Mouse (Mus musculus) limb, embryonic 10.5 days (tissue): ENCODE measurements around the gene Rps6kb1. TPM values are rescaled to one million over a fixed set of nuclear protein-coding genes. Genes with fewer than 3 reads are reported as not detected.
"Not testable (repeated sequence)": the region's sequence is repeated elsewhere in the genome, so short reads cannot be mapped to it uniquely, and the experiment has no call there.

Source experiments
- DNase-seq: peaks from one replicate; pipeline ENCODE4 v3.0.0-alpha.2; 2017; ENCODE audit warnings: low spot score
- H3K27ac ChIP-seq: fragments of 300-500 bp; sonication (generic); 2 replicates; pipeline ENCODE4 v1.5.1; 2016; ENCODE audit warnings: mild to moderate bottlenecking
- H3K27me3 ChIP-seq: fragments of 300-500 bp; sonication (generic); 2 replicates; pipeline ENCODE4 v1.6.1; 2016; ENCODE audit warnings: low read depth, mild to moderate bottlenecking; ENCODE audit not compliant: poor library complexity, severe bottlenecking
- H3K36me3 ChIP-seq: fragments of 300-500 bp; sonication (generic); 2 replicates; pipeline ENCODE4 v1.6.1; 2016; ENCODE audit warnings: mild to moderate bottlenecking, moderate library complexity
- H3K4me1 ChIP-seq: fragments of 300-500 bp; sonication (generic); 2 replicates; pipeline ENCODE4 v1.6.1; 2016
- H3K4me3 ChIP-seq: fragments of 300-500 bp; sonication (generic); 2 replicates; pipeline ENCODE4 v1.5.1; 2016; ENCODE audit warnings: mild to moderate bottlenecking, moderate library complexity
- H3K9me3 ChIP-seq: fragments of 300-500 bp; sonication (generic); replicated peaks from 2 replicates; pipeline ENCODE4 v1.6.1; 2016; ENCODE audit warnings: mild to moderate bottlenecking
- WGBS: fragments of 180-500 bp; shearing (Covaris S2); methylation state at CpG from one replicate; pipeline ENCODE4 v1.1.7; 2016; 5-methylcytosine and 5-hydroxymethylcytosine counted together
- polyA plus RNA-seq: library from polyadenylated mRNA; unstranded; fragments of >200 nt; fragmentation: Nextera tagmentation; extraction: Ambion mirVana; gene quantifications from 2 replicates; pipeline ENCODE4 v1.2.1, GENCODE M21; 2016

The Rps6kb1 gene
- polyA plus RNA-seq, 1 experiment from 2014 or later = 64.3 TPM

- WGBS = 97% methylated on average over 1 of the region's 1 CpGs
- H3K4me1 ChIP-seq = peaks cover 20% of the 10 kb centered on the region
- peaks cover 24% of the 10 kb centered on the region for H3K36me3 ChIP-seq
- H3K9me3 ChIP-seq = no peaks in the 10 kb centered on the region
- no peak overlapping the region for H3K4me3 ChIP-seq
- DNase-seq = no peak
- no peaks in the 10 kb centered on the region for H3K27me3 ChIP-seq
- H3K27ac ChIP-seq = no peak overlapping the region
Measured at GRCm38 (mm10) chr11:86547412-86547811, 2.8 kb upstream of the Rps6kb1 start.

- no peak for DNase-seq
- Histone ChIP-seq H3K9me3 (no peaks in the 10 kb centered on the region), H3K4me1 (peaks cover 20% of the 10 kb centered on the region), H3K4me3 (peak overlapping the region; percentile 99), H3K27ac (peak overlapping the region; percentile 95; the same call in 1 of the 2 replicates), H3K36me3 (peaks cover 24% of the 10 kb centered on the region), H3K27me3 (no peaks in the 10 kb centered on the region)
- 82% methylated on average over 8 of the region's 8 CpGs for WGBS
Measured at GRCm38 (mm10) chr11:86545556-86545955, 951 bp upstream of the Rps6kb1 start.

GRCm38 (mm10) chr11:86543960-86544638, 506 bp downstream of the Rps6kb1 start:
- H3K27me3 ChIP-seq = no peaks in the 10 kb centered on the region
- no peaks in the 10 kb centered on the region for H3K9me3 ChIP-seq
- peak overlapping the region; percentile 99 for H3K4me3 ChIP-seq
- no peak for DNase-seq
- H3K27ac ChIP-seq = peak overlapping the region; percentile 95
- WGBS = under 1% methylated on average over 49 of the region's 50 CpGs
- peaks cover 20% of the 10 kb centered on the region for H3K4me1 ChIP-seq
- peaks cover 16% of the 10 kb centered on the region for H3K36me3 ChIP-seq

- H3K36me3 ChIP-seq = peaks cover 20% of the 10 kb centered on the region
- H3K9me3 ChIP-seq = no peaks in the 10 kb centered on the region
- H3K27ac ChIP-seq = no peak overlapping the region
- DNase-seq = no peak
- 87% methylated on average over 1 of the region's 1 CpGs for WGBS
- peaks cover 20% of the 10 kb centered on the region for H3K4me1 ChIP-seq
- peak overlapping the region; percentile 99 for H3K4me3 ChIP-seq
- no peaks in the 10 kb centered on the region for H3K27me3 ChIP-seq
Measured at GRCm38 (mm10) chr11:86542851-86543250, 1.8 kb downstream of the Rps6kb1 start.

- 93% methylated on average over 2 of the region's 2 CpGs for WGBS
Measured at GRCm38 (mm10) chr11:86540476-86540845, 4.1 kb downstream of the Rps6kb1 start.

GRCm38 (mm10) chr11:86539716-86540475, 4.7 kb downstream of the Rps6kb1 start:
- WGBS = 93% methylated on average over 6 of the region's 6 CpGs

More at GRCm38 (mm10) chr11:86540476-86540845, 4.1 kb downstream of the Rps6kb1 start:
- Histone ChIP-seq H3K4me3 (no peak overlapping the region), H3K27me3 (no peaks in the 10 kb centered on the region), H3K4me1 (peaks cover 17% of the 10 kb centered on the region), H3K36me3 (peaks cover 22% of the 10 kb centered on the region), H3K27ac (no peak overlapping the region), H3K9me3 (no peaks in the 10 kb centered on the region)
- no peak for DNase-seq

DNA sequence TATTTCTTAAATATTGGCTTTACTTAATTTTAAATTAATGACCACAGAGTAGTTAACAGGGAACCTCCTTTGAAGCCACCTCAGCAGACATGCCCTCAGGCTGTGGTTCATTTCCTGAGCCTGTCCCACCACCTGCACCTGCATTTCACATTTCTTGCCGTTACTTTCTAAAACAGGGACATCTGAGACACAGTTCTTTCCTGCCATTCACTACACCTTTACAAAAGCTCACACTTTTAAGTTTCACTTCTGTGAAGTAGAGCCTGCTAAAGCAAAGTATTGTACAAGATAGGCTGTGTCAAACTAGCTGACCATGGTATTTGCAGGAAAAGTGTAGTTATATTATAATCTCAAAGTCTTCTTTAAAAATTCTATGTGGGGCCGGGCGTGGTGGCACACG, 5.8 kb downstream of the Rps6kb1 start:
- 89% methylated on average over 4 of the region's 4 CpGs for WGBS
- Histone ChIP-seq H3K4me3 (no peak overlapping the region), H3K9me3 (no peaks in the 10 kb centered on the region), H3K36me3 (peaks cover 36% of the 10 kb centered on the region), H3K4me1 (peaks cover 13% of the 10 kb centered on the region), H3K27me3 (no peaks in the 10 kb centered on the region), H3K27ac (no peak overlapping the region)
- no peak for DNase-seq

More at GRCm38 (mm10) chr11:86539716-86540475, 4.7 kb downstream of the Rps6kb1 start:
- Histone ChIP-seq H3K9me3 (no peaks in the 10 kb centered on the region), H3K4me3 (no peak overlapping the region), H3K27ac (no peak overlapping the region), H3K4me1 (peaks cover 14% of the 10 kb centered on the region), H3K36me3 (peaks cover 26% of the 10 kb centered on the region), H3K27me3 (no peaks in the 10 kb centered on the region)
- DNase-seq = no peak

DNA sequence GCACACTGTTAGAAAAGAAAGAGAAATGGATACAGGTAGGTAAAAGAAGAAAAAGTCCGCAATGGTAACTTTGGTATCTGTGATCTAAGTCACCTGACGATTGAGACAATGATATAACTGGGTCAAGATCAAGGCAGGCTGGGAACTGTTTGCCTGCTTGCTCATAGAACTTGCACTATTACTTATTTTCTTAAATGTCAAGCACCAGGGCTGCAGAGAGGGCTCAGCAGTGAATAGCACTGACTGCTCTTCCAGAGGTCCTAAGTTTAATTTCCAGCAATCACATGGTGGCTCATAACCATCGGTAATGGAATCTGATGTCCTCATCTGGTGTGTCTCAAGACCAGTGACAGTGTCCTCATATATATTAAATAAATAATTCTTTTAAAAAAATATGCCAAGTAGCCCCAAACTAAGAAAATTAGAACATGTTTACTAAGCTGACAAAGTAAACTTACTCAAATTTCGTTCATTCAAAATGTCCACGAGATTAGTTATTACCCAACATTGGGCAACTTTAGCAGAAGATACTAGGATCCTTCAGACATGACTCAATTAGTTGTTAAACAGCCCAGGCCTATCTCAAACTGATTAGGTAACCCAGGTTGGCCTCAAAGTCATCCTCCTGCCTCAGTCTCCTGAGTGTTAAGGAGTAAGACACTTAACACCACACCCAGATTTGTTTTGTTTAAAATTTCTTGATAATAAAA, 10.2 kb downstream of the Rps6kb1 start:
- DNase-seq = no peak
- H3K27ac ChIP-seq = no peak overlapping the region
- no peaks in the 10 kb centered on the region for H3K4me1 ChIP-seq
- H3K9me3 ChIP-seq = no peaks in the 10 kb centered on the region
- WGBS = 96% methylated on average over 5 of the region's 5 CpGs
- H3K4me3 ChIP-seq = no peak overlapping the region
- H3K27me3 ChIP-seq = no peaks in the 10 kb centered on the region
- H3K36me3 ChIP-seq = peaks cover 60% of the 10 kb centered on the region

GRCm38 (mm10) chr11:86533302-86533701, 11.3 kb downstream of the Rps6kb1 start:
- H3K9me3 ChIP-seq, H3K27me3 ChIP-seq, H3K27ac ChIP-seq, H3K4me1 ChIP-seq, H3K4me3 ChIP-seq, DNase-seq: not testable (repeated sequence)
- WGBS = 93% methylated on average over 6 of the region's 6 CpGs
- peaks cover 65% of the 10 kb centered on the region for H3K36me3 ChIP-seq

DNA sequence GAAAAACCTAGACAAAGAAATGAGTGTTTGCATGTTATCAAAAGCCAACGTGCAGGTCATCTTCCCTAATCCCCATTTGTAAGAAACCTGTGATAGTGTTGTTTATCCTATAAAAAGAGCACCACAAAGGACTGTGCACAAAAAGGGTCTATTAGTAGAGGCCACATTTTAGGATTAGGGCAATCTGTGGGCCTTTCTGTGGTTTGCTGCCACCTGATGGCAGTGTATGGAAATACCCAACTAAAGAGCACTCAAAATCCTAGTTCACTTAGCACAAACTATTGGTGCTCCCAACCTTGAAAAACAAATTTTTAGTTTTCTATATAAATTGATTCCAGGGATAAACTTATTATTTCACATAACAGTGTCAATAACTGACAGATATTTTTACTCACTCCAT, 11.8 kb downstream of the Rps6kb1 start:
- Histone ChIP-seq H3K4me1 (no peaks in the 10 kb centered on the region), H3K9me3 (no peaks in the 10 kb centered on the region), H3K4me3 (no peak overlapping the region), H3K36me3 (peaks cover 65% of the 10 kb centered on the region), H3K27me3 (no peaks in the 10 kb centered on the region), H3K27ac (no peak overlapping the region)
- 83% methylated on average over 1 of the region's 1 CpGs for WGBS
- DNase-seq = no peak

DNA sequence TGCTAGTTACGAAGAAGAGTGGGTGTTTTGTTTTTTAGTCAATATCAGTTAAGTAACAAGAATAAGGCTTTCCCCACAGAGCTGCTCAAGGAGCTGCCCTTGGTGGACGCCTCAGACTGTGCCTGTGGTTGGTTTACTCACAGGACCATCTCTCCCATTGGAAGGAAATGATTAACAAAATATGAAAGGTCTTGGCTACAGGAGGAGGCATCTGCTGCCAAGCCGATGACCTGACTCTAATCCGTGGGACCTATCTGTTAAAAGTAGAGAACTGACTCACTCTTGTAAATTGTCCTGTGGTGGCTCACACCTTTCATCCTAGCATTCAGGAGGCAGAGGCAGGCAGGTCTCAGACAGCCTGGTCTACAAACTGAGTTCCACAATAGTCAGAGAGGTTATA, 17.1 kb downstream of the Rps6kb1 start:
- Histone ChIP-seq H3K9me3 (no peaks in the 10 kb centered on the region), H3K36me3 (peaks cover 91% of the 10 kb centered on the region), H3K4me1 (no peaks in the 10 kb centered on the region), H3K27me3 (no peaks in the 10 kb centered on the region), H3K4me3 (no peak overlapping the region), H3K27ac (no peak overlapping the region)
- DNase-seq = no peak
- 94% methylated on average over 4 of the region's 4 CpGs for WGBS

GRCm38 (mm10) chr11:86519751-86520150, 24.9 kb downstream of the Rps6kb1 start:
- Histone ChIP-seq H3K36me3 (peaks cover 92% of the 10 kb centered on the region), H3K27me3 (no peaks in the 10 kb centered on the region), H3K27ac (no peak overlapping the region), H3K4me1 (no peaks in the 10 kb centered on the region), H3K4me3 (no peak overlapping the region), H3K9me3 (no peaks in the 10 kb centered on the region)
- no peak for DNase-seq
- whole genome bisulfite sequencing = 94% methylated on average over 7 of the region's 7 CpGs

DNA sequence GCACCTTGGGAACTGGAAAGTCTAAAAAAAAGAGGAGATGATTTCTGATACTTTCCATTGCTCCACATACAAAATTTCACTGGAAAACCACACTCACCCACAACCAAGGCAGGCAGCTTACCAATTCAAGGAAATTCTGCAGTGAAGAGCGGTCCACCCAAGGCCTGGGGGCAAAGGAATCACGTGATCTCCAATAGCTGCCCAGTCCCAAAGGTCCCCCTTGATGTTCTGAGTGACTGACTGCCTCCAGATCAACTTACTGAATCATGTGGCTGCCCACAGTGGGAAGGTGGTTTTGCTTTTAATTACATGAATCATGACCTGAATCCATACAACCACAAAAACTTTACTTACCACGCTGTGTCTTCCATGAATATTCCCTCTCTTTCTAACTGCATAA, 27.4 kb downstream of the Rps6kb1 start:
- H3K4me3 ChIP-seq = no peak overlapping the region
- no peaks in the 10 kb centered on the region for H3K27me3 ChIP-seq
- WGBS = 90% methylated on average over 3 of the region's 3 CpGs
- H3K27ac ChIP-seq = no peak overlapping the region
- H3K4me1 ChIP-seq = no peaks in the 10 kb centered on the region
- no peaks in the 10 kb centered on the region for H3K9me3 ChIP-seq
- peaks cover 91% of the 10 kb centered on the region for H3K36me3 ChIP-seq
- DNase-seq = no peak
